Mouse (Mus musculus) CH12.LX (cell line): Measurements from ENCODE around the gene Cdc42ep1. TPM values are rescaled to one million over a fixed set of nuclear protein-coding genes. Genes with fewer than 3 reads are reported as not detected.

ENCODE experiments used
- DNase-seq: peaks from one replicate; pipeline ENCODE4 v3.0.0-alpha.2; 2013; ENCODE audit errors: extremely low read depth
- H3K27ac ChIP-seq: 2 replicates; pipeline ENCODE4 v1.5.1; 2012; ENCODE audit warnings: low read depth, mild to moderate bottlenecking, control low read depth, moderate library complexity; ENCODE audit not compliant: insufficient read depth
- H3K27me3 ChIP-seq: replicated peaks from 2 replicates; pipeline ENCODE3; 2012; ENCODE audit warnings: inconsistent platforms
- H3K36me3 ChIP-seq, 2 experiments: replicated peaks in 1 of 2; 2 replicates each; pipeline versions ENCODE3 to v1.6.1; 2012; ENCODE audit warnings: inconsistent platforms in 1 of 2, low read length in 1 of 2, mild to moderate bottlenecking in 1 of 2, mixed read lengths in 1 of 2, moderate library complexity in 1 of 2; ENCODE audit not compliant: control insufficient read depth in 1 of 2, insufficient read depth in 1 of 2
- H3K4me1 ChIP-seq, 2 experiments: 2 replicates each; pipeline ENCODE4 v1.6.1; 2012; ENCODE audit warnings: inconsistent platforms in 1 of 2, moderate library complexity in 1 of 2; ENCODE audit not compliant: insufficient read depth in 2 of 2, control insufficient read depth in 1 of 2
- H3K4me2 ChIP-seq: 2 replicates; pipeline ENCODE4 v1.6.1; 2012; ENCODE audit warnings: low read depth, mild to moderate bottlenecking, control low read depth; ENCODE audit not compliant: poor library complexity, insufficient read depth, severe bottlenecking
- H3K4me3 ChIP-seq, 3 experiments: fragments of 150-350 bp in 1 of 3; sonication (generic) in 1 of 3; replicated peaks in 1 of 3; 2 replicates each; pipeline versions ENCODE3 to v1.5.1; 2011 to 2012; ENCODE audit warnings: low read depth in 2 of 3, low read length in 2 of 3, mild to moderate bottlenecking in 2 of 3, moderate library complexity in 2 of 3, control low read depth in 1 of 3, improper control_type of control experiment in 1 of 3, inconsistent platforms in 1 of 3, mixed read lengths in 1 of 3; ENCODE audit not compliant: poor library complexity in 1 of 3
- H3K79me2 ChIP-seq: replicated peaks from 2 replicates; pipeline ENCODE4 v1.6.1; 2012; ENCODE audit warnings: mild to moderate bottlenecking, moderate library complexity; ENCODE audit not compliant: control insufficient read depth, poor library complexity, insufficient read depth, severe bottlenecking; ENCODE audit errors: extremely low read depth
- H3K9ac ChIP-seq: 2 replicates; pipeline ENCODE4 v1.6.1; 2012; ENCODE audit warnings: low read depth, mild to moderate bottlenecking, control low read depth, moderate library complexity; ENCODE audit not compliant: insufficient read depth
- H3K9me3 ChIP-seq: replicated peaks from 2 replicates; pipeline ENCODE3; 2012; ENCODE audit warnings: low read length, inconsistent platforms, mixed read lengths
- BHLHE40 ChIP-seq: IDR thresholded peaks from 2 replicates; pipeline ENCODE4 v1.6.1; 2011; ENCODE audit warnings: mild to moderate bottlenecking, low read depth, low read length, improper control_type of control experiment
- CHD1 ChIP-seq: IDR thresholded peaks from 2 replicates; pipeline ENCODE4 v1.6.1; 2012; ENCODE audit warnings: low read depth, low read length, improper control_type of control experiment, inconsistent platforms
- CTCF ChIP-seq, 2 experiments: IDR thresholded peaks in 1 of 2; conservative IDR thresholded peaks in 1 of 2; 2 replicates each; pipeline ENCODE4 v1.5.1; 2011 to 2012; ENCODE audit warnings: low read depth in 2 of 2, low read length in 2 of 2, improper control_type of control experiment in 1 of 2, inconsistent platforms in 1 of 2, mild to moderate bottlenecking in 1 of 2, moderate library complexity in 1 of 2
- E2F4 ChIP-seq: IDR thresholded peaks from 2 replicates; pipeline ENCODE4 v1.6.1; 2011; ENCODE audit warnings: low read depth, low read length, improper control_type of control experiment; ENCODE audit not compliant: insufficient replicate concordance
- ELF1 ChIP-seq: IDR thresholded peaks from 2 replicates; pipeline ENCODE4 v1.6.1; 2014; ENCODE audit warnings: low read depth, mild to moderate bottlenecking, inconsistent platforms, low read length, improper control_type of control experiment
- HCFC1 ChIP-seq: IDR thresholded peaks from 2 replicates; pipeline ENCODE4 v1.6.1; 2012; ENCODE audit warnings: low read depth, mild to moderate bottlenecking, inconsistent platforms, low read length, improper control_type of control experiment
- JUND ChIP-seq: conservative IDR thresholded peaks from 2 replicates; pipeline ENCODE4 v1.6.1; 2011; ENCODE audit warnings: low read depth, low read length, improper control_type of control experiment
- KAT2A ChIP-seq: IDR thresholded peaks from 2 replicates; pipeline ENCODE4 v1.6.1; 2012; ENCODE audit warnings: low read length, improper control_type of control experiment, inconsistent platforms; ENCODE audit not compliant: insufficient replicate concordance
- MAX ChIP-seq: IDR thresholded peaks from 2 replicates; pipeline ENCODE4 v1.6.1; 2011; ENCODE audit warnings: low read length, improper control_type of control experiment
- MAZ ChIP-seq: IDR thresholded peaks from 2 replicates; pipeline ENCODE4 v1.6.1; 2012; ENCODE audit warnings: low read depth, mild to moderate bottlenecking, inconsistent platforms, low read length, improper control_type of control experiment, moderate library complexity
- MEF2A ChIP-seq: IDR thresholded peaks from 2 replicates; pipeline ENCODE4 v1.6.1; 2014; ENCODE audit warnings: low read depth, mild to moderate bottlenecking, inconsistent platforms, low read length, improper control_type of control experiment, borderline replicate concordance
- MXI1 ChIP-seq: IDR thresholded peaks from 2 replicates; pipeline ENCODE4 v1.6.1; 2011; ENCODE audit warnings: mild to moderate bottlenecking, low read depth, low read length, improper control_type of control experiment
- MYC ChIP-seq: IDR thresholded peaks from 2 replicates; pipeline ENCODE4 v1.6.1; 2011; ENCODE audit warnings: low read depth, mild to moderate bottlenecking, improper control_type of control experiment, low read length
- NELFE ChIP-seq: IDR thresholded peaks from 2 replicates; pipeline ENCODE4 v1.6.1; 2011; ENCODE audit warnings: low read depth, low read length, improper control_type of control experiment
- PAX5 ChIP-seq: IDR thresholded peaks from 2 replicates; pipeline ENCODE4 v1.6.1; 2012; ENCODE audit warnings: low read length, inconsistent platforms, mixed read lengths
- POLR2AphosphoS2 ChIP-seq: IDR thresholded peaks from 2 replicates; pipeline ENCODE4 v1.6.1; 2011; ENCODE audit warnings: low read depth, low read length, improper control_type of control experiment
- RAD21 ChIP-seq: IDR thresholded peaks from 2 replicates; pipeline ENCODE4 v1.6.1; 2011; ENCODE audit warnings: low read depth, mild to moderate bottlenecking, low read length, improper control_type of control experiment, moderate library complexity
- RCOR1 ChIP-seq: conservative IDR thresholded peaks from 2 replicates; pipeline ENCODE4 v1.6.1; 2012; ENCODE audit warnings: low read depth, mild to moderate bottlenecking, inconsistent platforms, low read length, improper control_type of control experiment
- SIN3A ChIP-seq: IDR thresholded peaks from 2 replicates; pipeline ENCODE4 v1.6.1; 2012; ENCODE audit warnings: low read length, improper control_type of control experiment, inconsistent platforms
- SMC3 ChIP-seq: IDR thresholded peaks from 2 replicates; pipeline ENCODE4 v1.6.1; 2011; ENCODE audit warnings: low read depth, low read length, improper control_type of control experiment
- TBP ChIP-seq: conservative IDR thresholded peaks from 2 replicates; pipeline ENCODE4 v1.6.1; 2011; ENCODE audit warnings: low read depth, low read length, improper control_type of control experiment
- UBTF ChIP-seq: IDR thresholded peaks from 2 replicates; pipeline ENCODE4 v1.6.1; 2012; ENCODE audit warnings: low read depth, mild to moderate bottlenecking, inconsistent platforms, low read length, improper control_type of control experiment, moderate library complexity
- USF2 ChIP-seq: conservative IDR thresholded peaks from 2 replicates; pipeline ENCODE4 v1.6.1; 2011; ENCODE audit warnings: low read depth, low read length, improper control_type of control experiment
- ZMIZ1 ChIP-seq: IDR thresholded peaks from 2 replicates; pipeline ENCODE4 v1.6.1; 2012; ENCODE audit warnings: low read depth, mild to moderate bottlenecking, inconsistent platforms, low read length, improper control_type of control experiment
- ZNF384 ChIP-seq: IDR thresholded peaks from 2 replicates; pipeline ENCODE4 v1.6.1; 2012; ENCODE audit warnings: low read depth, low read length, improper control_type of control experiment, inconsistent platforms
- dilution Hi-C: fragments of 300-500 bp; cut with MboI; formaldehyde crosslinking; loops from 2 replicates; pipeline ENCODE4 v1.14.3; 2020; ENCODE audit warnings: low sequenced_read_pairs; ENCODE audit not compliant: extremely low pct_unique_long_range_greater_than_20kb, extremely low pct_ligation_motif_present
- in situ Hi-C: fragments of 300-500 bp; cut with MboI; formaldehyde crosslinking; loops from 3 replicates; pipeline ENCODE4 v1.14.3; 2019; ENCODE audit warnings: low sequenced_read_pairs, low pct_ligation_motif_present, low pct_unique_long_range_greater_than_20kb, mixed read lengths
- polyA plus RNA-seq: library from polyadenylated mRNA; unstranded; fragments of >175 nt; gene quantifications from 2 replicates; pipeline ENCODE4 v1.2.1, GENCODE M21; 2012; ENCODE audit warnings: low read depth; ENCODE audit not compliant: insufficient read length
- total RNA-seq, 2 experiments: library from RNA; depleted of rRNA; stranded (reverse); fragments of 300-350 nt in 1 of 2; fragments of >200 nt in 1 of 2; gene quantifications; 2 replicates each; pipeline ENCODE4 v1.2.3; 2012 to 2014

Cdc42ep1 gene
- total and polyA plus RNA-seq, 3 experiments, result not detected

DNA sequence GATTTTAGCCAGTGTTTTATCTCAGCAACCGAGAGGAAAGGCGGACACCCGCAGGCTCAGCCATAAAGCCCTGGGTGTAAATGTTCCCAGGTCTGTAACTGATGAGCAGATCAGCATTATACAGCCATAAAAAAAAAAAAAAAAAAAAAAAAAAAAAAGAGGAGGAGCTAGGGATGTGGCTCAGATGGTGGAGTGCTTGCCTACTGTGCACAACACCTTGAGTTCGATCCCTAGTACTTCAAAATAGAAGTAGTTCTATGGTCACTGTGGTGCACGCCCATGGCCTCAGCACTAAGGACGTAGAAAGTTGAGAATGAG, 26.4 kb upstream of the Cdc42ep1 start:
- no peaks in the 10 kb centered on the region for H3K36me3 ChIP-seq
- no peak for DNase-seq
- in situ Hi-C loops, result no loop called here
- no peak overlapping the region for H3K4me3 ChIP-seq
- peaks cover 0 to 6% of the 10 kb centered on the region in 2 experiments; a peak in 2 of 4 replicates for H3K4me1 ChIP-seq
- H3K9ac ChIP-seq, result no peak overlapping the region
- H3K27ac ChIP-seq, result no peak overlapping the region
- no peak overlapping the region for H3K4me2 ChIP-seq
- peaks cover 16% of the 10 kb centered on the region for H3K9me3 ChIP-seq
- no peak for TF ChIP-seq TBP
- no peak for TF ChIP-seq HCFC1
- TF ChIP-seq KAT2A, result no peak
- no peak for TF ChIP-seq ZMIZ1
- no peak for TF ChIP-seq PAX5
- TF ChIP-seq UBTF, result no peak
- no peak for TF ChIP-seq MXI1
- no peak for TF ChIP-seq ELF1
- TF ChIP-seq JUND, result no peak
- TF ChIP-seq POLR2AphosphoS2, result no peak
- no peak for TF ChIP-seq ZNF384
- TF ChIP-seq MAX, result no peak
- no peak for TF ChIP-seq RCOR1
- no peak for TF ChIP-seq CHD1
- no peak for TF ChIP-seq MAZ
- TF ChIP-seq USF2, result no peak
- no peak for TF ChIP-seq SIN3A
- no peak for TF ChIP-seq CTCF (conservative IDR thresholded peaks at IDR 0.05 in 1 of 2, IDR thresholded peaks at IDR 0.05 in 1 of 2; ENCODE audit: low read depth in 2 of 2, low read length in 2 of 2)
- no peak for TF ChIP-seq SMC3
- H3K27me3 ChIP-seq, result peaks cover 49% of the 10 kb centered on the region
- dilution Hi-C loops, result no loop called here
- no peaks in the 10 kb centered on the region for H3K79me2 ChIP-seq

- Histone ChIP-seq H3K36me3 (no peaks in the 10 kb centered on the region), H3K27me3 (peaks cover 63% of the 10 kb centered on the region), H3K9ac (no peak overlapping the region), H3K27ac (no peak overlapping the region), H3K79me2 (no peaks in the 10 kb centered on the region), H3K9me3 (peaks cover 2% of the 10 kb centered on the region), H3K4me1 (no peaks in the 10 kb centered on the region), H3K4me2 (no peak overlapping the region), H3K4me3 (no peak overlapping the region)
- dilution Hi-C loops, result loop anchor here (25.0 kb wide), 1 partner anchor 89 kb away; no protein-coding TSS in a partner anchor
- peak; percentile 60 for DNase-seq
- in situ Hi-C loops, result no loop called here
- TF ChIP-seq NELFE (peak; percentile 31; the same call in 1 of the 2 replicates), MEF2A (peak; percentile 42; the same call in 1 of the 2 replicates), BHLHE40 (peak; percentile 38; the same call in 1 of the 2 replicates), MYC (0 out of 2 replicates have a peak, but pooled peaks have one; percentile 24), SMC3 (peak; percentile 88), RCOR1 (no peak), RAD21 (peak; percentile 89), MAX (0 out of 2 replicates have a peak, but pooled peaks have one; percentile 47), CTCF (conservative IDR thresholded peaks at IDR 0.05 in 1 of 2, IDR thresholded peaks at IDR 0.05 in 1 of 2; ENCODE audit: low read depth in 2 of 2, low read length in 2 of 2) (peak; percentile 48 to 95), E2F4 (no peak)
Observed at GRCm38 (mm10) chr15:78826213-78827204, 15.9 kb upstream of the Cdc42ep1 start.
